ENCODE assay signal across 8 mouse cellular contexts in genomic region chr3:106684830-106685229, GRCm38 (mm10). TPM values are rescaled to one million over a fixed set of nuclear protein-coding genes. Genes with fewer than 3 reads are reported as not detected.
A peak's percentile ranks its signal among the peaks of the same experiment; 100 is the strongest.
DNase-seq lines count a peak whose midpoint lies in the region; ATAC-seq lines count a peak whose summit lies in the region.

TSS of gene Lrif1 (plus strand) at chr3:106684987.

- peak within 1 kb of the TSS; percentile 86 for H3K9ac ChIP-seq in hindbrain, embryonic 15.5 days

- under 1% methylated on average over 20 of the region's 20 CpGs for WGBS in hindbrain, embryonic 15.5 days

- DNase-seq in R1 (ENCODE audit: low read depth, low spot score) = peak; percentile 95
- DNase-seq in cerebellum, postnatal 36 days = peak; percentile 73 to 77
- peak; percentile 67 to 80 for DNase-seq in frontal cortex, postnatal 25 days (ENCODE audit: low spot score in 2 of 2)
- DNase-seq in layer of hippocampus, postnatal 36 days = peak; percentile 75 to 80
- peak; percentile 59 for DNase-seq in lung, postnatal 25 days (ENCODE audit: low spot score)
- DNase-seq in retina, adult 2 months (ENCODE audit: low read depth, low spot score) = peak; percentile 39
- DNase-seq in thymus, postnatal 4 days = peak; percentile 78

- H3K36me3 ChIP-seq in hindbrain, embryonic 15.5 days = no peaks in the 10 kb centered on the region

- peak within 1 kb of the TSS; percentile 79 for H3K4me3 ChIP-seq in hindbrain, embryonic 15.5 days

- no peaks in the 10 kb centered on the region for H3K27me3 ChIP-seq in hindbrain, embryonic 15.5 days

- no peaks in the 10 kb centered on the region; the same call in 1 of the 2 replicates for H3K4me1 ChIP-seq in hindbrain, embryonic 15.5 days (replicated peaks)

- H3K4me2 ChIP-seq in hindbrain, embryonic 15.5 days = peak within 1 kb of the TSS; percentile 61

- peak within 1 kb of the TSS; percentile 95 for H3K27ac ChIP-seq in hindbrain, embryonic 15.5 days (replicated peaks)

- H3K9me3 ChIP-seq in hindbrain, embryonic 15.5 days = no peaks in the 10 kb centered on the region

- peak; percentile 99 for ATAC-seq in hindbrain, embryonic 15.5 days (ENCODE audit: low FRiP score, low read depth)

RNA-seq across cellular contexts. Expression of gene Lrif1, which starts in this region (rescaled TPM):
- 16.9 and 17.5 TPM in 2 replicates for polyA plus RNA-seq in hindbrain, embryonic 15.5 days (2015; fragmentation: Nextera tagmentation; extraction: Ambion mirVana)
- 10 to 100 TPM; 19.5 to 23.6 TPM for total RNA-seq in layer of hippocampus, postnatal 36 days (2021)

Comparison
In these comparisons a context has a peak if more than half of its experiments do, and no peak if none do; other contexts are left out.
1. Peak in every context shown above with its lines: DNase-seq, ATAC-seq, H3K4me3 ChIP-seq and H3K27ac ChIP-seq.
2. DNase-seq: peak in every context shown above with its lines; median percentile 95 in R1; 78 in thymus, postnatal 4 days; 78 in layer of hippocampus, postnatal 36 days; 75 in cerebellum, postnatal 36 days; 74 in frontal cortex, postnatal 25 days; 59 in lung, postnatal 25 days; 39 in retina, adult 2 months.